Mouse (Mus musculus): Measurements from ENCODE around the gene Lyve1. TPM values are rescaled to one million over a fixed set of nuclear protein-coding genes. Genes with fewer than 3 reads are reported as not detected.

Lyve1 gene
- polyA plus RNA-seq, 1 experiment from 2014 or later: 26.9 TPM

- H3K9ac ChIP-seq (ENCODE audit: low read depth, low read length): no peak overlapping the region
- TF ChIP-seq CTCF (IDR thresholded peaks at IDR 0.05; ENCODE audit: low read depth): no peak
- no peaks in the 10 kb centered on the region; the same call in 1 of the 2 replicates for H3K4me1 ChIP-seq (replicated peaks; ENCODE audit: control insufficient read depth, insufficient read depth, low read length)
- ATAC-seq: no peak
- H3K4me3 ChIP-seq (ENCODE audit: low read depth, low read length): no peak overlapping the region
- 74% methylated on average over 2 of the region's 2 CpGs for whole genome bisulfite sequencing
- H3K36me3 ChIP-seq (ENCODE audit: control insufficient read depth, insufficient read depth): no peaks in the 10 kb centered on the region
- H3K27me3 ChIP-seq (replicated peaks; ENCODE audit: control insufficient read depth, insufficient read depth, low read length): no peaks in the 10 kb centered on the region
- H3K27ac ChIP-seq (ENCODE audit: low read depth, low read length): no peak overlapping the region
- no peak overlapping the region for H3K4me2 ChIP-seq (replicated peaks; ENCODE audit: low read depth)
- H3K9me3 ChIP-seq (ENCODE audit: control insufficient read depth): no peaks in the 10 kb centered on the region
Observed at GRCm38 (mm10) chr7:110847321-110847720, 15.7 kb downstream of the Lyve1 start.

DNA sequence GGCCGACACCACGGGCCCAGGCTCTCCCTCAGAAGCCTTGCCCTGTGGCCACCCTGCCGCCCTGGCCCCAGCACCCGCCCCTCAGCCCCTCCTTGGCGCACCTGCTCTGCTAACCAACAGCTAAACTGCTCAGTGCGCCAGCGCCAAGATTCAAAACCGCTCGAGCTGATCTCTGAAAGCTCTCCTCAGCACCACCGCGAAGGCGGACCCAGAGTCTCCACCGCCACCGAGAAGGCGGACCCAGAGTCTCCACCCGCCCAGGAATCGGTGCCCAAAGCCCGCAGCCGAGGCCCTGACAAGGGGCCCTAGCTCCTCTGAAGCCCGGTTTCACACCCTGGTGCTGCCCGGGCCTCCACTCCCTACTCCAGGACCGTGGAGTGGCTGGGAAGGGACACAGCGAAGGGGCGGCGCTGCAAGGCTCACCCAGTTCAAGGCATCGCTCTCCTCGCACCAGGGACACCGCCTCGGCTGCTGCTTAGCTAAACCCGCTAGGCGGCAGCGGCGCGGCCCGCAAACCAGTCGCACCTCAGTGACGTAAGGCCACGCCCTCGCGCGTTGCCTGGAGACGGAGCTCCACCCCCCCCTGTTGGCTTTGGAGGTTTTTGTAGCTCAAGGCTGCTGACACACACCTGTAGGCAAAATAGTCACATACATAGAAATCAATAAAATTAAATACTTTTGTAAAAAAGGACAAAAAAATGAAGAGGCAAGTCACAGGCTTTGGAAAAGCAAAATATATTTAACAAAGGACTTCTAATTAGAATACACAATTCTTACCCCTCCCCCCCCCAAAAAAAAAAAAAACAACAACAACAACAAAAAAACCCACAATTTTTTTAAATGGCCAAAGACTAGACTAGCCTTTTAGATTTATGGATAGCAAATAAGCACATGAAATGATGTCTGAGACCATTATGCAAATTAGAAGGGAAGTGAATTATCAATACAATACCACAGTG, 18.8 kb downstream of the Lyve1 start, which contains the start of gene Rnf141:
TSS of gene Rnf141 (minus strand) at position 542 of the 959 bp plus-strand sequence.
- peak within 1 kb of the TSS; percentile 74 for H3K4me3 ChIP-seq (ENCODE audit: low read depth, low read length)
- H3K27me3 ChIP-seq (replicated peaks; ENCODE audit: control insufficient read depth, insufficient read depth, low read length): no peaks in the 10 kb centered on the region
- under 1% methylated on average over 42 of the region's 42 CpGs for WGBS
- peak within 1 kb of the TSS; percentile 64 for H3K9ac ChIP-seq (ENCODE audit: low read depth, low read length)
- peak; percentile 88 for ATAC-seq
- H3K36me3 ChIP-seq (ENCODE audit: control insufficient read depth, insufficient read depth): no peaks in the 10 kb centered on the region
- H3K4me2 ChIP-seq (replicated peaks; ENCODE audit: low read depth): peak within 1 kb of the TSS; percentile 79
- H3K27ac ChIP-seq (ENCODE audit: low read depth, low read length): peak within 1 kb of the TSS; percentile 90
- peak; percentile 87 for TF ChIP-seq CTCF (IDR thresholded peaks at IDR 0.05; ENCODE audit: low read depth)
- no peaks in the 10 kb centered on the region; the same call in 1 of the 2 replicates for H3K4me1 ChIP-seq (replicated peaks; ENCODE audit: control insufficient read depth, insufficient read depth, low read length)
- H3K9me3 ChIP-seq (ENCODE audit: control insufficient read depth): no peaks in the 10 kb centered on the region

GRCm38 (mm10) chr7:110840332-110840731, 22.7 kb downstream of the Lyve1 start:
- Histone ChIP-seq H3K9me3 (ENCODE audit: control insufficient read depth) (no peaks in the 10 kb centered on the region), H3K4me1 (replicated peaks; ENCODE audit: control insufficient read depth, insufficient read depth, low read length) (no peaks in the 10 kb centered on the region; the same call in 1 of the 2 replicates), H3K36me3 (ENCODE audit: control insufficient read depth, insufficient read depth) (0 out of 2 replicates have a peak, but pooled peaks cover 12% of the 10 kb centered on the region), H3K9ac (ENCODE audit: low read depth, low read length) (no peak overlapping the region), H3K4me3 (ENCODE audit: low read depth, low read length) (no peak overlapping the region), H3K27me3 (replicated peaks; ENCODE audit: control insufficient read depth, insufficient read depth, low read length) (no peaks in the 10 kb centered on the region), H3K4me2 (replicated peaks; ENCODE audit: low read depth) (no peak overlapping the region), H3K27ac (ENCODE audit: low read depth, low read length) (no peak overlapping the region)
- TF ChIP-seq CTCF (IDR thresholded peaks at IDR 0.05; ENCODE audit: low read depth): no peak
- WGBS: 43% methylated on average over 4 of the region's 4 CpGs
- peak; percentile 31; the same call in 1 of the 2 replicates for ATAC-seq

GRCm38 (mm10) chr7:110834522-110834921, 28.5 kb downstream of the Lyve1 start:
- H3K27ac ChIP-seq (ENCODE audit: low read depth, low read length): no peak overlapping the region
- no peak; the same call in 1 of the 2 replicates for ATAC-seq
- no peak for TF ChIP-seq CTCF (IDR thresholded peaks at IDR 0.05; ENCODE audit: low read depth)
- H3K27me3 ChIP-seq (replicated peaks; ENCODE audit: control insufficient read depth, insufficient read depth, low read length): no peaks in the 10 kb centered on the region
- WGBS: 32% methylated on average over 3 of the region's 3 CpGs
- no peaks in the 10 kb centered on the region for H3K9me3 ChIP-seq (ENCODE audit: control insufficient read depth)
- peaks cover 43% of the 10 kb centered on the region for H3K36me3 ChIP-seq (ENCODE audit: control insufficient read depth, insufficient read depth)
- H3K4me3 ChIP-seq (ENCODE audit: low read depth, low read length): no peak overlapping the region
- no peak overlapping the region for H3K9ac ChIP-seq (ENCODE audit: low read depth, low read length)
- H3K4me2 ChIP-seq (replicated peaks; ENCODE audit: low read depth): no peak overlapping the region
- H3K4me1 ChIP-seq (replicated peaks; ENCODE audit: control insufficient read depth, insufficient read depth, low read length): no peaks in the 10 kb centered on the region

DNA sequence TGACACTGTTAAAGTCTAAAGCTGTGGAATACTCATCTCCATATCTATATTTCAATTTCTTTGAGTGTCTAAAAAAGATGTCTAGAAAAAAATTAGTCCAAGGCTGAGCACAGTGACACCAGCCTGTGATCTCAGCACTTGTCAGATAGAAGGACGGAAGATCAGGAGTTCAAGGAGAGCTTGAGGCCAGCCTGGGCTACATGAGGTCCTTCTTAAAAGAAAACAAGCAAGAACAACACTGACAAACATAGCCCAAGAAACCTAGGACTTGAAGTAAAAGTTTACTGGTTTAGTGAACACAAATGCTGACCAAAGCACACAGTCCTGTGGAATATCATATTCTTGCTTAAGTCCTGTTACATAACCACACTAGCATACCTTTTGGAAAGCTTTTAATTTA, 29.0 kb downstream of the Lyve1 start:
- Histone ChIP-seq H3K9ac (ENCODE audit: low read depth, low read length) (no peak overlapping the region), H3K4me2 (replicated peaks; ENCODE audit: low read depth) (no peak overlapping the region), H3K9me3 (ENCODE audit: control insufficient read depth) (no peaks in the 10 kb centered on the region), H3K4me1 (replicated peaks; ENCODE audit: control insufficient read depth, insufficient read depth, low read length) (no peaks in the 10 kb centered on the region), H3K27ac (ENCODE audit: low read depth, low read length) (no peak overlapping the region), H3K27me3 (replicated peaks; ENCODE audit: control insufficient read depth, insufficient read depth, low read length) (no peaks in the 10 kb centered on the region), H3K36me3 (ENCODE audit: control insufficient read depth, insufficient read depth) (peaks cover 47% of the 10 kb centered on the region), H3K4me3 (ENCODE audit: low read depth, low read length) (no peak overlapping the region)
- 91% methylated on average over 1 of the region's 1 CpGs for WGBS
- TF ChIP-seq CTCF (IDR thresholded peaks at IDR 0.05; ENCODE audit: low read depth): no peak
- ATAC-seq: no peak

DNA sequence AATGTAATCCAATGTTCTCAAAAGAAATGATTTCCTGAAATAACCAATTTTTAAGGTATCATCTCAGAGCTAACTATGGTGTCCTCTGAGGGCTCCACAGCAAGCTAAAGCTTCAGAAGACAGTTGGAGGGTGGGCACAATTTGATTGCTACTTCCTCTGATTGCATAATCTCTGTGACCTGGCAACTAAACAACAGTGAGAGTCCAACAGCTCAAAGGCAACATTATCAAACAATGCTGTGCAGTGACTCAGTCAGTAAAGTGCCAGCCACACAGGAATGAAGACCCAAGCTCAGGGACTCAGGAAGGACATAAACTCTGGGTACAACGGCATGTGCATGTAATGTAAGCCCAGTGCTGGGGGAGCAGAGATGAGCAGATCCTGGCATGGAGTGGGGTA, 30.0 kb downstream of the Lyve1 start:
- WGBS: 79% methylated on average over 1 of the region's 1 CpGs
- Histone ChIP-seq H3K9me3 (ENCODE audit: control insufficient read depth) (no peaks in the 10 kb centered on the region), H3K9ac (ENCODE audit: low read depth, low read length) (no peak overlapping the region), H3K4me3 (ENCODE audit: low read depth, low read length) (no peak overlapping the region), H3K4me1 (replicated peaks; ENCODE audit: control insufficient read depth, insufficient read depth, low read length) (no peaks in the 10 kb centered on the region), H3K27ac (ENCODE audit: low read depth, low read length) (0 out of 2 replicates have a peak overlapping the region, but pooled peaks have one; percentile 4), H3K36me3 (ENCODE audit: control insufficient read depth, insufficient read depth) (peaks cover 50% of the 10 kb centered on the region), H3K4me2 (replicated peaks; ENCODE audit: low read depth) (no peak overlapping the region), H3K27me3 (replicated peaks; ENCODE audit: control insufficient read depth, insufficient read depth, low read length) (no peaks in the 10 kb centered on the region)
- ATAC-seq: no peak
- no peak for TF ChIP-seq CTCF (IDR thresholded peaks at IDR 0.05; ENCODE audit: low read depth)

All from intestine, postnatal 0 days (tissue).